17 mouse cellular contexts compared by ENCODE assay signal in the genomic region with DNA sequence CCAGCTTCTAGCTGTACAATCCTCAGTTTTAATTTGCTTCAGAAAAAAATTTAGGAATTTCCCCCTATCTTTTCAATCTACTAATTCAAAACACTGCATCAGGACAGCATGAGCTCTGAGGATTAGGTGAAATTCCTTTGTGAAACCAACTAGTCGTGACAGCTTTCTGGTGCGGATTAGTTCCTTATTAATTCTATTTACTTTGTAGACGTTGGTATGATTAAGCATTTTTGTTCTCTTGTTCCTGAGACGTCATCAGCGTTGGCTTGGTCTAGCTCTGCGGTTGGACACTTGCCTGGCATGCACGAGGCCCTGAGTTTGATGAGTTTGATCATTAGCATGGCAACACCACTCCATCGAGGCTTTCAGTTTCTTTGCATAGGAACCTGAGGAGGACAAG.
"Had no signal": no experiment of that assay in that cellular context is flagged by ENCODE, and none has a peak within 500 bp of the region (broad histone marks: within the 10 kb centered on the region; RNA-seq: fewer than 3 reads in every experiment).

No protein-coding gene starts in this region.

- H3K9ac ChIP-seq: kidney, embryonic 15.5 days; liver, embryonic 15.5 days; midbrain, embryonic 12.5 days had no signal

- ATAC-seq: lung, postnatal 0 days had no signal

- H3K27ac ChIP-seq: kidney, embryonic 15.5 days; liver, embryonic 15.5 days; midbrain, embryonic 12.5 days had no signal

- H3K4me1 ChIP-seq: kidney, embryonic 15.5 days; liver, embryonic 15.5 days; midbrain, embryonic 12.5 days had no signal

- H3K27me3 ChIP-seq: kidney, embryonic 15.5 days; liver, embryonic 15.5 days; midbrain, embryonic 12.5 days had no signal

- H3K36me3 ChIP-seq: kidney, embryonic 15.5 days; liver, embryonic 15.5 days; midbrain, embryonic 12.5 days had no signal

- H3K4me2 ChIP-seq: kidney, embryonic 15.5 days; liver, embryonic 11.5 days; liver, embryonic 15.5 days; midbrain, embryonic 12.5 days had no signal

- H3K9me3 ChIP-seq: kidney, embryonic 15.5 days; liver, embryonic 15.5 days had no signal

- DNase-seq: kidney, adult 11 months; kidney, postnatal 14 days; layer of hippocampus, adult 9-11 months; layer of hippocampus, postnatal 36 days; left cerebral cortex, postnatal 4 days; lung, adult 2 months; lung, postnatal 4 days; right cerebral cortex, postnatal 4 days; spleen, adult 18-20 months; thymus, adult 2 months; thymus, postnatal 25 days had no signal

- H3K4me3 ChIP-seq: kidney, embryonic 15.5 days; liver, embryonic 15.5 days; midbrain, embryonic 12.5 days; myocyte had no signal
